Mouse (Mus musculus) spleen, adult 18-20 months (tissue): ENCODE measurements at regions not wholly inside any gene's neighbourhood (a gene's known extent, or its start where the extent isn't known, plus 50 kb on each side); places are given as distances from the start of the nearest gene placed in this dataset.
"Not testable (repeated sequence)": the region's sequence is repeated elsewhere in the genome, so short reads cannot be mapped to it uniquely, and the experiment has no call there.

Experiments
- DNase-seq, 2 experiments: peaks; one replicate each; pipeline ENCODE4 v3.0.0; 2022; ENCODE audit warnings: mixed read lengths in 2 of 2

GRCm38 (mm10) chr4:10670846-10671428, 203.4 kb upstream of the 2610301B20Rik start:
- no peak for DNase-seq

DNA sequence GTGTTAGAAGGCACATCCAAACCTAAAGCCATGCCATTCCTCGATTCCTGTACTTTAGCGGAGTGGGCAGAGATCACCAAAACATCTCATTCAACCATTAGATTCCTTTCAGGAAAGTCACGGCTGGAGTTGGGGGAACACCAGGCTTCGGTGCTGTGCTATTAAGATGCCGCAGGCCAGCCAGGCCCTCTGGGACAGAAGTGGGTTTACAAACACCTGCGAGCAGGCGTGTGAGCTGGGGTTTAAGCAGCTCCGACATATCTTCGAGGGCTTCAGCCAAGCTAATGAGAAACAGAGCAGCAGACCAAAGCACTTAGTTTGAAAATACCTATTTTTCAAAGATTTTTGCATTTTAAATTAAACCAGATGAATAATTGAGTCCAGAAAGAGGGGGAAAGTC, 183.2 kb upstream of the 2610301B20Rik start:
- no peak for DNase-seq

DNA sequence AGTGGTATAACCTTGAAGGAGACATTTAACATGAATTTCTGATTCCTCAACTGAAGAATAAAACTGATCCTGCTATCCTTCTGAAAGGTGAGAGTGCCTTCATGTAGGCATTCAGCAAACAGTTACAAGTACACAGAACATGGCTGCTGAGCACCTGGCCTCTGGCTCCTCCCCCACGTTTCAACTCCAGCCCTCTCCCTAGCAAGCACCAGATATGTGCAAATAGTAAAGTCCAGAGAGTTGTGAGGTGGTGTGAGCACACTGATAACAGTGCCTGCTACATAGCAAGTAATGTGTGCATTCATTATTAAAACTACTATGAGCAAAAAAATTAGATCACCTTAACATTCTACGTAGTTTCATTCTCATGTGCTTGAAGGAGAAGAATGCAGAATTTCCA, 181.4 kb upstream of the 2610301B20Rik start:
- no peak for DNase-seq

DNA sequence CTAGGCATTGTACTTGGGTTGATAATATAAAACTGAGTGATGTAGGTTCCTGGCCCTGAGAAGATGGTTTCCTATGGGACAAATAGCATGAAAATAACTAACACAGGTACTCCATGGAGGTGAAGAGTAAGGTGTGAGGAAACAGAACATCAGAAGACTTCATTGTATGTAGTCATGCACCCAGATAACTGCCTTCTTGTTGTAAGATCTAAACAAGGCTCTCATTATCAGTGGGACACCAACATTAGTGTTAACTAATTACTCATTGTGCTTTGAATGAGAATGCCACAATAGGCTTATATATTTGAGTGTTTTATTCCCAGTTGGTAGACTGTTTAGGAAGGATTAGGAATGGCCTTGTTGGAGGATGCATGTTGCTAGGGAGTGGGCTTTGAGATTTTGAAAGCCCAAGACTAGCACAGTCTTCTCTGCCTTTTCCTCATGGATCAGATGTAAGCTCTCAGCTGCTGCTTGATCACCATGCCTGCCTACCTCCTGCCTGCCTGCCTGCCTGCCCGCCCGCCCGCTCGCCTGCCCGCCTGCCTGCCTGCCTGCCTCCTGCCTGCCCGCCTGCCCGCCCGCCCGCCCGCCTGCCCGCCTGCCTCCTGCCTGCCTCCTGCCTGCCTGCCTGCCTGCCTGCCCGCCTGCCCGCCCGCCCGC, 180.7 kb upstream of the 2610301B20Rik start:
- no peak for DNase-seq

DNA sequence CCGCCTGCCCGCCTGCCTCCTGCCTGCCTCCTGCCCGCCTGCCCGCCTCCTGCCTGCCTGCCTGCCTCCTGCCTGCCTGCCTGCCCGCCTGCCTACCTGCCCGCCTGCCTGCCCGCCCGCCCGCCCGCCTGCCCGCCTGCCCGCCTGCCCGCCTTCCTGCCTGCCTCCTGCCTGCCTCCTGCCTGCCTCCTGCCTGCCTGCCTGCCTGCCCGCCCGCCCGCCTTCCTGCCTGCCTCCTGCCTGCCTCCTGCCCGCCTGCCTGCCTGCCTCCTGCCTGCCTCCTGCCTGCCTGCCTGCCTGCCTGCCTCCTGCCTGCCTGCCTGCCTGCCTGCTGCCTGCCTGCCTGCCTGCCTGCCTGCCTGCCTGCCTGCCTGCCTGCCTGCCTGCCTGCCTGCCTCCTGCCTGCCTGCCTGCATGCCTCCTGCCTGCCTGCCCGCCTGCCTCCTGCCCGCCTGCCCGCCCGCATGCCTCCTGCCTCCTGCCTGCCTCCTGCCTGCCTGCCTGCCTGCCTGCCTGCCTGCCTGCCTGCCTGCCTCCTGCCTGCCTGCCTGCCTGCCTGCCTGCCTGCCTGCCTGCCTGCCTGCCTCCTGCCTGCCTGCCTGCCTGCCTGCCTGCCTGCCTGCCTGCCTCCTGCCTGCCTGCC, 180.1 kb upstream of the 2610301B20Rik start:
- DNase-seq = not testable (repeated sequence)

DNA sequence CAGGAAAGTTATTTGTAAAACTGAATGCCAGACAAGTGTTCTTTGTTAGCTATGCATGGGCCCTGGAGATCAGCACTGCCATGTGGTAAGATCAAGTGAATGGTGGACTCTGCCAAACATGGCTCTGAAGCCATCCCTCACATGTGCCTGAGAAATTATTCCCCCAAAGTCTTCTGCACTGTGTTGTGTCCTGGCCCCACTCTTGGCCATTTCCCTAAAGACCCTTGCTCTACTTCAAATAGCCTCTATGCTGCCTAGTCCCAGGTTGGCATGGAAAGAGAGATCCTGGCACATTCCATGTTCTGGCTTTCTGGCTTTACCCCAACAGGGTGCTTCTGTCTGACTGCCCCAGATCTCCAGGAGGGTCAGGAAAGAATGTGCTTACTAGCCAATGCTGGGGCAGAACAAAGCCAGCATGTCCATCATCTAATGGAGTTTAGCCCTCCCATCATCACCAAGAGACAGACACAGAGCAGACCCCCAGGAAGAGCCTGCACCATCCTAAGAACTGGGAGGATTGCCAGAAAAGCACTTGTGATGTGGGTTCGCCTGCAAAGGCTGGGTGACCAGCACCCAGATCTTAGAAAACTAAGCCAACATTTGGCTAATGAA, 177.0 kb upstream of the 2610301B20Rik start:
- no peak for DNase-seq

DNA sequence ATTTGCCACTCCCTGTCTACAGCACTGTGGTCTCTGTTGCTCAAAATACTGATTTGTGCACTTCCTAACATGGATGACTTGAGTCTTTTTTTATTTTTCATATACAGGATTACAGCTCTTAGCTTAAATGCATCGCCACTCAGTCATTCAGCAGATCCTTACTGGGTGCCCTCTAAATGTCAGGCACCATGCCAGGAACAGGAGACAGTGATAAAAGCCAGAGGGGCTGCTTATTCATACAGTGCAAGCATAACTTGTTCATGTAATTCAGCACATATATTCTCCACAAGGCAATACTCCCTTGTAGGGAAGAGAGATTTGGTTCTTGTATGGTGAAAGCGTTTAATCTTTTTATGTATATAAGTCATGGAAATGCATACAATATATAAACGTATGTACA, 175.7 kb upstream of the 2610301B20Rik start:
- DNase-seq = no peak

DNA sequence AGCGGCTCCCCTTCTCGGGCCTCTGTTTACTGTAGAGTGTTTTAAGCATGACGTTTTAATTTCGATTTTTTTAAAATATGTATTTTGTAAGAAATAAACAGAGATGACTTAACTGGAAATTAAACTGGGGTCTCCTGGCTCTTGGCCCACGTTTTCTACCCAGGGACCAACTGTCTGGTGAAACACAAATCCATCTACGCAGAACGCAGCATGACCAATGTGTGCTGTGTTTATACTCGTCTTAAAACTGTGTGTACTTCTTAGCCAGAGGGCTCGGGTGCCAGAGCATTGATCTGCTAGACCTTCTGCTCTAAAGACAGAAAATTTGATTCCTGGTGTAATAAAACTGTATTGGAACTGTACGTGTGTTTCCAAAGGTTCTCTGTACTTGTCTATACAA, 172.8 kb upstream of the 2610301B20Rik start:
- DNase-seq = no peak

- DNase-seq = no peak
These were observed 171.1 kb upstream of the 2610301B20Rik start for GRCm38 (mm10) chr4:10703212-10703611.

GRCm38 (mm10) chr4:10707016-10707657, 167.2 kb upstream of the 2610301B20Rik start:
- no peak for DNase-seq

DNA sequence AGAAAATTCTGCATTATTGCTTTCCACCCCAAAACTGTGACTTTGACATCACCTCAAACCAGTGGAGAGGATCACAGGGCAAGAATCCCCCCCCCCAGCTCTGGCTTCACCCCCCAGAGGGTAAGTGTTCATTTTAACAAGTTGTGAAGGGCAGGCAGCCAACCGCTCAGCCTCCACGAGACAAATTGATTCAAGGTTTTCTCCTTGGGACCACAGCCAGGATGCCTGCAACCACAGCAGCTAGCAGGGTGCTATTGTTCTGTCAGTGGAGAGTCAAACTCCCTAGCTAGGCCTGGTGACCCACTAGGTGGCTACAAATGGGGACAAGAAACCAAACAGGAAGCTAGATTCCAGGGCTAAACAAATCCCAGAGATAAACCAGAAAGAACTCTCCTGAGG, 166.6 kb upstream of the 2610301B20Rik start:
- DNase-seq = no peak

DNA sequence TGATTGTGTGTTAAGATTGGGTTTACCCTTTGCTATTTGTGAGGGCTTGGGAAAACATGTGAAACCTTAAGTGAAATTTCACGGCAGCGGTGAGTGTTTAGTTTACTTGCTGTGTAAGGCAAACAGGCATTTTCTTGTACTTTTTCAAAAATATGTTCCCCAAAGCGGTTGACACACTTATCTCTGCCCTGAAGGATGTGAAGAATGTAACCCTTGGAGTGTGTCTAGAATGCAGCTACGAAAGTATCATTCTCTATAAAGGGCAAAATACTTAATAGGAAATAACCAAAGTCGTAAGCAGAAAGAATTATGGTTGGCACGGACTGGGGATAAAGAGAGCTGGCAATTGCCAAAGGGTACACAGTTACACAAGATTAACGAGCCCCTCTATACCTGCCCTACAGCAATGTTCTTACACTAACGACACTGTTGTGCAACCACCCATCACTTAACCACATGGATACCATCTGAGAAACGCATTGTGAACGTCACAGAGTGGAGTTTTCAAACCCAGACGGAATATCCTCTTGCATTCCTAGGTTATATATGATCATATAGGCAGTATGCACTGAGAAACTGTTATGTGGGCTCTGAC, 162.3 kb upstream of the 2610301B20Rik start:
- no peak for DNase-seq

DNA sequence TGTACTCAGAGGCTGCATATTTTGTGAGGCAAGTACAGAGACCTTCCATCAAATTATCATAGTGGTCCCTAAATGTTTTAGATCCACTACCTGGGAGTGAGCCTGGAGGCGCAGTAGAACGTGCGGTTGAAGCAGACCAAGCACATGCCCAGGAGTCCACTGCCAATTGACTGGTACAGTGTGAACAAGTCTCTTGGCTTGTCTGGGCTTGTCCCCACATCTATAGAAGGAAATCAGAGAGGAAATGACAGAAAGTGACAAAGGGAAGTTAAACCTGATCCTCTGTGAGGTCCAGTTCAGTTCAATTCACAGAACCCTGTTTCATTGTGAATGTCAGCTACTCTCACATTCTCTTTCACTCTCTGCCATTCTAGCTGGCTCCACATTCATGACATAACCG, 151.0 kb upstream of the 2610301B20Rik start:
- DNase-seq = no peak

- DNase-seq = no peak
These were observed 146.4 kb upstream of the 2610301B20Rik start for GRCm38 (mm10) chr4:10727894-10728293.

- no peak for DNase-seq
These were observed 129.1 kb upstream of the 2610301B20Rik start for GRCm38 (mm10) chr4:10745207-10745606.

DNA sequence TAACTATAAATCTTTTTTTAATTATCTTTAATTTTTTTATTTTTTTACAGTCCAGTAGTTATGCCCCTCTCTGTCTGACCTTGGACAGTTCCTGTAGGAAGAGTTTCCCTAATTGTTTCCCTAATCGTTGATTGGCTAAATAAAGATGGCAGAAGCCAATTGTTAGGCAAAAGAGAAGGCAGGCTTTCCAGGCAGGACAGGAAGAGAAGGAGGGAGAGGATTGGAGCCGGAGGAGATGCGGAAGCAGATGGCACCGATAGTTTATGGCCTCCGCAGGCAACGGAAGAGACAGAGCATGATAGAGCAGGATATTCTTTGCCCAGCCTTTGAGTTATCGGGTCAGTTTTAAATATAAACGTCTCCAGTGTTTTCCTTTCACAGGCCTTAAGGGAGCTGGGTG, 125.5 kb upstream of the 2610301B20Rik start:
- no peak for DNase-seq

DNA sequence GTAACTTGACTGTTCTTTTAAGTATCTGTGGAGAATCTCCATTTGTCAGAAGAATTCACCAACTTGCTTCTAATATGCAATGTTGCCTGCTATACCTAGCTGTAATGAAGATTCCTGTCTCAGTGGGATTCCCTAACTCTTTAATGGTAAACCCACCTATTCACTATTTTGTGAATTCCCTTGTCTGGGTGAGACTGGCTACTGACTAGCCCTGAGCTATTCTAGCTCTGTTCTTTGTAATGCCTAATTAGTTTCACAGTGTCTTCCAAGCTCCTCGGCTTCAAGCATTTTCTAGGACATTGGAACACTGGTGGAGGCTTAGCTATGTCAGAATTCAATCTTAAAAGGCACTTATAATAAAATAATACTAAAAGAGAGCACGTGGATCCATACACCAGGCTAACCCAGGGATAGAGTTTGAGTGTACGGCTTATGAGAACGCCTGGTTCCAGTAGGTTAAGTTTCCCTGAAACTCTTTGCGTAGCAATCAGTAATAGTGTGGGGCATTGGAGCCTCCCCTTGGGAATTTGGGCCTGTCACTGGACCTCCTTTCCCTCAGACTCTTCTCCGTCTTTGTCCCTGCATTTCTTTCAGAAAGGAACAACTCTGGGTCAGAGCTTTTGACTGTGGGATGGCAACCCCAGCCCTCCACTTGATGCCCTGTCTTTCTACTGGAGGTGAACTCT, 123.8 kb upstream of the 2610301B20Rik start:
- DNase-seq = not testable (repeated sequence)

DNA sequence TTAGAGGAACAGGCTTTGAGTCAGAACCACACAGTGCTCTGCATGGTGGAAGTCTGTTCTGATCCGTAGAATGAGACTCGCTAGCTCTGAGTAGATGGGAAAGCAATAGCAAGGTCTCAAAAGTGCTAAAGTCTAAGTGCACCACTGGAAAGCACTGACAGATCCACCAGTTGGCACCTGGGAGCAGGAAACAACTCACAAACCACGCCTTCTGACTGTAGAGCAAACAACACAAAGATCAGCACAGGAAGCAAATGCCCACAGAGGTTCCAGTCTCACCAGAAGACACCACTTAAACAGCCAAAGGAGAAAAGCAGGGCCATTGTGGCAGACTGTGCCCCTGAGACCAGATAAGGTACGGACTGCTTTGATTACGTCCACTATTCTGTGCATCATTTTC, 121.1 kb upstream of the 2610301B20Rik start:
- no peak for DNase-seq

DNA sequence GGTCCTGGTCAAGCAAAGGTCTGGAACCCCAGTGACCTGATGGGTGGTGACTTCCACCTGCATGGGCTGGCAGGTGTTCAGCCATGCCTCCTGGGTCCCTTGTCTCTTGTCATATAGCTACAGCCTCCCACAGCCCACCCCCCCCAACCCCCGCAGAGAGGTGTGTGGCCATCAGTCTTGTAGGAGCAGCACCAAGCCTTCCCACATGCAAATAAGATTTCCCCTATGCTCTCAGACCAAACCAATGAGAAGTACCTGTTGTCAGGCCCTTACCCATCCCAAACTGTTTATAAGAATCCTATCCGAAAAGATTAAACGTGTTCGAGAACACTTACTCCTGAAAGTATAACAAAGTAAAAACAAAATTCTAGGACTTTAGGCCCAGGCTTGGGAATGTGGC, 114.8 kb upstream of the 2610301B20Rik start:
- no peak for DNase-seq

DNA sequence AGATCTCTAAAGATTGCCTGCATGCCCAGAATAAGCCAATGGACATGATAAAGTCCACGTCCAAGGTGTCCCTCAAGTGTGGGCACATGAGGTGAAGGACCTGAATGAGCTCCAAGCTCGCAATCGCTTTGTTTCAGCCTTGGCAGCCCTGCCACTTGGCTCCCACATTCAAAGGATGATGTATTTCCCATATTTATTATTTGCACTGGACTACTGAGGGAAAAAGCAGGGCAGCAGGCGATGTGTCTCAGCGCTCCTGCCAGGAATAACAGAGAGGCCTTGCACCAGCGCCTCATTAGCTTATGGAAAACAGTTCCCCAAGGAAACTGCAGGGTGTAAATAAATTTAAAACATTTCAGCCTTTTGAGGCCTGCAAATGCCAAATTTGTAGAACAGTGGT, 106.6 kb upstream of the 2610301B20Rik start:
- DNase-seq = no peak

DNA sequence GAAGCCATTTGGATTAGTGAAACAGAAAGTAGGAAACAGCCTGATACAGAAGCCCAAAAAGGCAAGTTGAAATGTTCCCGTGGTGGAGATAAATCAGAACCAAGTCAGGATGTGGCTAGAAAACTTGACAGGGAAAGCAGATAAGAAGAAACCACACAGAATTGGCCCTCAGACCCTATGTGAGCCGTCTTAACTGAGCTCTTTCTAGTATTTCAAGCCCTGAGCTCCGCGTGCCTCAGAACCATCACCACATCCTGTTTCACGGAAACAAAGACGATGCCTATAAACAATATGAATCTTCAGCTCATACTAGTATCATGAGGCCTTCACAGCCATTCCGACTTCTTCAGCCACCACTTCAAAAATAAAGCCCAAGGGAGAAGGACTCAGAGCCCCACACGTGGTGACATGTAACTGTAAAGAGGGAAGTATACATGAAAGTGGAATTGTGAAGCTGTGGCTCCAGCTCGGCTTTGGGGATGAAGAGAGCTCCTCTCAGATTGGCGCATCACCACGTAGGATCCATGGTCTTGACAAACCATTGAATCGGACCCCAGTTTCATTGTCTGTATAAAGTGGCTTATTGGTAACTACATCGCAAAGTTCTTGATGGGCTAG, 104.2 kb upstream of the 2610301B20Rik start:
- DNase-seq = peak; percentile 3 to 8
